Mouse (Mus musculus) liver, postnatal 0 days (tissue): ENCODE measurements around the gene Carmil3. TPM values are rescaled to one million over a fixed set of nuclear protein-coding genes. Genes with fewer than 3 reads are reported as not detected.

ENCODE experiments used
- ATAC-seq: fragments of 200-750 bp; cut with Nextera tagmentation; 2 replicates; pipeline ENCODE4 v1.8.0; 2017; ENCODE audit warnings: mild to moderate bottlenecking, moderate library complexity
- DNase-seq: peaks from one replicate; pipeline ENCODE4 v3.0.0-alpha.2; 2016
- H3K27ac ChIP-seq: fragments of 300-500 bp; sonication (generic); 2 replicates; pipeline ENCODE4 v1.5.1; 2014; ENCODE audit warnings: antibody characterized with exemption, moderate library complexity, mild to moderate bottlenecking, low read depth
- H3K27me3 ChIP-seq: fragments of 300-500 bp; sonication (generic); 2 replicates; pipeline ENCODE4 v1.6.1; 2014; ENCODE audit warnings: low read length, control low read depth, mixed read lengths; ENCODE audit not compliant: insufficient read depth
- H3K36me3 ChIP-seq: fragments of 300-500 bp; sonication (generic); replicated peaks from 2 replicates; pipeline ENCODE4 v1.6.1; 2014; ENCODE audit warnings: mild to moderate bottlenecking, control low read depth, low read length, moderate library complexity, mixed read lengths; ENCODE audit not compliant: insufficient read depth
- H3K4me1 ChIP-seq: fragments of 300-500 bp; sonication (generic); 2 replicates; pipeline ENCODE4 v1.6.1; 2014; ENCODE audit warnings: antibody characterized with exemption, mild to moderate bottlenecking, control low read depth; ENCODE audit not compliant: insufficient read depth
- H3K4me2 ChIP-seq: fragments of 300-500 bp; sonication (generic); 2 replicates; pipeline ENCODE4 v1.6.1; 2014; ENCODE audit warnings: low read depth, mild to moderate bottlenecking, low read length, moderate library complexity, mixed read lengths
- H3K4me3 ChIP-seq: fragments of 300-500 bp; sonication (generic); 2 replicates; pipeline ENCODE4 v1.5.1; 2014; ENCODE audit warnings: low read depth, low read length
- H3K9ac ChIP-seq: fragments of 300-500 bp; sonication (generic); replicated peaks from 2 replicates; pipeline ENCODE4 v1.6.1; 2014; ENCODE audit warnings: mild to moderate bottlenecking, moderate library complexity
- H3K9me3 ChIP-seq: fragments of 300-500 bp; sonication (generic); 2 replicates; pipeline ENCODE4 v1.6.1; 2016; ENCODE audit warnings: mild to moderate bottlenecking, control low read depth, low read length, mixed read lengths
- CTCF ChIP-seq: sonication (generic); IDR thresholded peaks from 2 replicates; pipeline ENCODE4 v1.5.1; 2016; ENCODE audit warnings: antibody characterized with exemption, low read depth
- EP300 ChIP-seq: IDR thresholded peaks from 2 replicates; pipeline ENCODE4 v1.6.1; 2016; ENCODE audit warnings: antibody characterized with exemption, low read depth, mild to moderate bottlenecking
- WGBS: fragments of 180-500 bp; shearing (Covaris S2); extraction: QIAGEN DNeasy Blood & Tissue Kit; methylation state at CpG from one replicate; pipeline ENCODE4 v1.1.7; 2014; ENCODE audit not compliant: insufficient replicate concordance; 5-methylcytosine and 5-hydroxymethylcytosine counted together
- polyA plus RNA-seq: library from polyadenylated mRNA; unstranded; fragments of >200 nt; fragmentation: Nextera tagmentation; extraction: Ambion mirVana; gene quantifications from 2 replicates; pipeline ENCODE4 v1.2.1, GENCODE M21; 2015

Gene Carmil3
- polyA plus RNA-seq, 1 experiment from 2014 or later: 0.08 TPM

DNA sequence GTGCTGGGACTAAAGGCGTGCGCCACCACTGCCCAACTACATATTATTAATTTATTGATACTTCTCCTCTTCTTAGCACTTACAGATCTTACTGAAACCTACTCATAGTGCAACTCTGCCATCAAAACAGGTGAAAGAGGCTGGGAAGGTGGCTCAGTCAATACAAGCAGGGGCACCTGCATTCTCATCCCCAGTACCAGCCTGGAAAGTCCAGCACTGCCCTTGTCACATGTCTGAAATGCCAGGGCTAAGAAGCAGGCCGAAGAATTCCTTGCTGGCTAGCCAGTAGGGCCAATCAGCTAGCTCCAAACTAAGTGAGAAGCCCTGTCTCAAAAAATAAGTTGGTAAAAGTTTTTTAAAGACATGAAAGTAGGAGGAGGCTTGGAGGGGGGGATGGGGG lies 67.1 kb downstream of the Carmil3 start:
- WGBS: 84% methylated on average over 3 of the region's 3 CpGs
- Histone ChIP-seq H3K4me3 (no peak overlapping the region), H3K27ac (peak overlapping the region; percentile 88), H3K9ac (peak overlapping the region; percentile 36; the same call in 1 of the 2 replicates), H3K27me3 (no peaks in the 10 kb centered on the region), H3K4me2 (peak overlapping the region; percentile 13; the same call in 1 of the 2 replicates), H3K9me3 (no peaks in the 10 kb centered on the region), H3K36me3 (peaks cover under 1% of the 10 kb centered on the region), H3K4me1 (peaks cover 41% of the 10 kb centered on the region)
- no peak for TF ChIP-seq CTCF
- no peak for TF ChIP-seq EP300
- ATAC-seq: no peak
- DNase-seq: no peak

Other genes starting within 250 kb of the Carmil3 start
- 177 TPM in 2 replicates for gene Dhrs4, start 11.9 kb upstream of the Carmil3 start, polyA plus RNA-seq
- not detected in 2 replicates for gene Cpne6, start 19.8 kb downstream of the Carmil3 start, polyA plus RNA-seq
- not detected in 2 replicates for gene Nrl, start 34.3 kb downstream of the Carmil3 start, polyA plus RNA-seq
- gene Pck2, start 49.6 kb downstream of the Carmil3 start, polyA plus RNA-seq: 19.9 and 20.7 TPM in 2 replicates
- gene Dcaf11, start 69.4 kb downstream of the Carmil3 start, polyA plus RNA-seq: 59.9 and 62.7 TPM in 2 replicates
- gene A730061H03Rik, start 69.8 kb downstream of the Carmil3 start, polyA plus RNA-seq: 1.3 and 1.4 TPM in 2 replicates
- gene Fitm1, start 85.0 kb downstream of the Carmil3 start, polyA plus RNA-seq: 1.8 and 4.6 TPM in 2 replicates
- 162 and 180 TPM in 2 replicates for gene Psme1, start 87.5 kb downstream of the Carmil3 start, polyA plus RNA-seq
- 17.3 and 19.2 TPM in 2 replicates for gene Emc9, start 94.7 kb downstream of the Carmil3 start, polyA plus RNA-seq
- gene Psme2, start 100.5 kb downstream of the Carmil3 start, polyA plus RNA-seq: 222 and 231 TPM in 2 replicates
- gene Rnf31, start 101.1 kb downstream of the Carmil3 start, polyA plus RNA-seq: 8.5 and 9.6 TPM in 2 replicates
- gene Irf9, start 112.9 kb downstream of the Carmil3 start, polyA plus RNA-seq: 18.6 and 19.4 TPM in 2 replicates
- 1.5 and 2.2 TPM in 2 replicates for gene Rec8, start 127.4 kb downstream of the Carmil3 start, polyA plus RNA-seq
- gene Ipo4, start 145.3 kb downstream of the Carmil3 start, polyA plus RNA-seq: 14.7 and 16.6 TPM in 2 replicates
- gene Gm49378, start 147.2 kb downstream of the Carmil3 start, polyA plus RNA-seq: 0.99 and 1.6 TPM in 2 replicates
- gene Tm9sf1, start 153.2 kb downstream of the Carmil3 start, polyA plus RNA-seq: 39.3 and 42.8 TPM in 2 replicates
- gene Tssk4, start 159.5 kb downstream of the Carmil3 start, polyA plus RNA-seq: 0.06 and 0.21 TPM in 2 replicates
- 16.0 and 16.1 TPM in 2 replicates for gene Mdp1, start 169.9 kb downstream of the Carmil3 start, polyA plus RNA-seq
- gene Gmpr2, start 181.3 kb downstream of the Carmil3 start, polyA plus RNA-seq: 15.0 and 17.4 TPM in 2 replicates
- 228 and 231 TPM in 2 replicates for gene Nedd8, start 181.5 kb downstream of the Carmil3 start, polyA plus RNA-seq
- gene Tinf2, start 191.2 kb downstream of the Carmil3 start, polyA plus RNA-seq: 11.5 and 14.1 TPM in 2 replicates
- 3.6 and 4.7 TPM in 2 replicates for gene Tgm1, start 223.3 kb downstream of the Carmil3 start, polyA plus RNA-seq
- gene Rabggta, start 231.6 kb downstream of the Carmil3 start, polyA plus RNA-seq: 18.5 and 21.2 TPM in 2 replicates